Mouse (Mus musculus) hindbrain, embryonic 11.5 days (tissue): ENCODE measurements at regions not wholly inside any gene's neighbourhood (a gene's known extent, or its start where the extent isn't known, plus 50 kb on each side); places are given as distances from the start of the nearest gene placed in this dataset.
A peak's percentile ranks its signal among the peaks of the same experiment; 100 is the strongest.

Experiments used
- ATAC-seq: fragments of 200-750 bp; cut with Nextera tagmentation; 2 replicates; pipeline ENCODE4 v1.8.0; 2017; ENCODE audit warnings: mild to moderate bottlenecking, moderate TSS enrichment, moderate library complexity; ENCODE audit not compliant: low FRiP score
- DNase-seq: peaks from one replicate; pipeline ENCODE4 v3.0.0-alpha.2; 2015; ENCODE audit warnings: low spot score
- H3K27ac ChIP-seq: fragments of 300-500 bp; sonication (generic); 2 replicates; pipeline ENCODE4 v1.5.1; 2014; ENCODE audit warnings: mild to moderate bottlenecking, low read depth, low read length
- H3K27me3 ChIP-seq: fragments of 300-500 bp; sonication (generic); 2 replicates; pipeline ENCODE4 v1.6.1; 2014; ENCODE audit warnings: mild to moderate bottlenecking, low read length, moderate library complexity, mixed read lengths; ENCODE audit not compliant: control insufficient read depth, insufficient read depth
- H3K36me3 ChIP-seq: fragments of 300-500 bp; sonication (generic); 2 replicates; pipeline ENCODE4 v1.6.1; 2014; ENCODE audit warnings: mild to moderate bottlenecking, low read length, moderate library complexity, mixed read lengths; ENCODE audit not compliant: control insufficient read depth, insufficient read depth
- H3K4me1 ChIP-seq: fragments of 300-500 bp; sonication (generic); replicated peaks from 2 replicates; pipeline ENCODE4 v1.6.1; 2014; ENCODE audit warnings: low read length, mixed read lengths; ENCODE audit not compliant: control insufficient read depth, insufficient read depth
- H3K4me2 ChIP-seq: fragments of 300-500 bp; sonication (generic); replicated peaks from 2 replicates; pipeline ENCODE4 v1.6.1; 2014; ENCODE audit warnings: mild to moderate bottlenecking, low read depth, low read length
- H3K4me3 ChIP-seq: fragments of 300-500 bp; sonication (generic); 2 replicates; pipeline ENCODE4 v1.5.1; 2014; ENCODE audit warnings: low read depth, low read length
- H3K9ac ChIP-seq: fragments of 300-500 bp; sonication (generic); 2 replicates; pipeline ENCODE4 v1.6.1; 2014; ENCODE audit warnings: low read depth, low read length
- H3K9me3 ChIP-seq: fragments of 300-500 bp; sonication (generic); 2 replicates; pipeline ENCODE4 v1.6.1; 2016; ENCODE audit warnings: low read length; ENCODE audit not compliant: control insufficient read depth
- WGBS: fragments of 180-500 bp; shearing (Covaris S2); extraction: QIAGEN DNeasy Blood & Tissue Kit; methylation state at CpG from one replicate; pipeline ENCODE4 v1.1.7; 2014; 5-methylcytosine and 5-hydroxymethylcytosine counted together

GRCm38 (mm10) chr3:78291894-78292293 is 994.4 kb downstream of the Rapgef2 start:
- Histone ChIP-seq H3K27me3 (no peaks in the 10 kb centered on the region), H3K4me2 (no peak overlapping the region), H3K36me3 (no peaks in the 10 kb centered on the region), H3K9me3 (no peaks in the 10 kb centered on the region), H3K9ac (no peak overlapping the region), H3K4me3 (no peak overlapping the region), H3K27ac (no peak overlapping the region), H3K4me1 (no peaks in the 10 kb centered on the region)
- ATAC-seq (peak; percentile 63), DNase-seq (peak; percentile 30)
- whole genome bisulfite sequencing = 31% methylated on average over 3 of the region's 3 CpGs

DNA sequence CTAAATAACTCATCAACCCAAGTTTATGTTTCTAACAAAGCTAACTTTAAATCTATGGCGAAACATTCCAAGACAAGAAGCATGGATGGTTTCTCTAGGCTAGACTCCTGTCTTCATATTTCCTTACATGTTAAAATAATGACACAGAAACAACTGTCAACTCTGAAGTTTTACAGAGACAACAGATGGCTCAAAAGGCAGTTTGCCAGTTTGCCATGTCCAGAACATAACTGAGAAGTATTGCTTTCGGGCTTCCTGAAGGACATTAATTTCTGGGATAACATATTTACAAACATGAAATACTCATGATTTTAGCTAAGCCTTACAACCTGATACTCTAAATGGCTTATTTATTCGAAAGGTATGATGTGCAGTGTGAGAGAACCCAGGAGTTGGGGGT is 1002.2 kb downstream of the Rapgef2 start:
- WGBS = 86% methylated on average over 3 of the region's 3 CpGs
- H3K27ac ChIP-seq = no peak overlapping the region
- no peak overlapping the region for H3K4me2 ChIP-seq
- DNase-seq = no peak
- H3K4me1 ChIP-seq = no peaks in the 10 kb centered on the region
- H3K4me3 ChIP-seq = no peak overlapping the region
- H3K9me3 ChIP-seq = no peaks in the 10 kb centered on the region
- H3K36me3 ChIP-seq = no peaks in the 10 kb centered on the region
- H3K9ac ChIP-seq = no peak overlapping the region
- H3K27me3 ChIP-seq = no peaks in the 10 kb centered on the region
- ATAC-seq = no peak

GRCm38 (mm10) chr3:78236920-78237319 is 1049.4 kb downstream of the Rapgef2 start:
- no peak for ATAC-seq
- Histone ChIP-seq H3K4me2 (no peak overlapping the region), H3K36me3 (no peaks in the 10 kb centered on the region)

GRCm38 (mm10) chr3:78209729-78210128 is 1076.6 kb downstream of the Rapgef2 start:
- no peak overlapping the region for H3K9ac ChIP-seq
- H3K4me3 ChIP-seq = no peak overlapping the region
- no peaks in the 10 kb centered on the region for H3K4me1 ChIP-seq
- ATAC-seq (peak; percentile 61; the same call in 1 of the 2 replicates), DNase-seq (peak; percentile 1)
- no peak overlapping the region for H3K4me2 ChIP-seq
- H3K36me3 ChIP-seq = no peaks in the 10 kb centered on the region
- 21% methylated on average over 3 of the region's 3 CpGs for WGBS
- no peaks in the 10 kb centered on the region for H3K27me3 ChIP-seq
- no peaks in the 10 kb centered on the region for H3K9me3 ChIP-seq
- no peak overlapping the region for H3K27ac ChIP-seq

More at GRCm38 (mm10) chr3:78236920-78237319, 1049.4 kb downstream of the Rapgef2 start:
- WGBS = 81% methylated on average over 7 of the region's 7 CpGs
- Histone ChIP-seq H3K9me3 (no peaks in the 10 kb centered on the region), H3K27me3 (no peaks in the 10 kb centered on the region), H3K9ac (no peak overlapping the region), H3K27ac (no peak overlapping the region), H3K4me1 (no peaks in the 10 kb centered on the region), H3K4me3 (no peak overlapping the region)
- no peak for DNase-seq

DNA sequence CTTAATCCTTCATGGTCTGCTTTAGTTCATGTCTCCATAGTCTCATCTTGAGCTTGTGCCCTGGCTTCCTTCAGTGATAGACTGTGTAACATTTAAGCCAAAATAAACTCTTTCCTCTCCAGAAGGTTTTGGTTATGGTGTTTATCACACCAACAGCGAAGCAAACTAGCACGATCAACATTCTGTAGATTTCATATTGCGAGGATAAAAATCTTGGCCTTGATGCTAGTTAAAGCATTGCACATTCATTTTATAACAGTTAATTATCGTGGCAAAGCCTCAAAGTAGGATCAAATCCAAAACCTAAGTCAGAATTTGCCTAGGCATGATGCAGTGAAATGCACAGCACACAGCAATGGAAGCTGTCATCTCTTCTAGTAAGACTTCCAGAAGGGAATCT is 1123.7 kb downstream of the Rapgef2 start:
- 91% methylated on average over 4 of the region's 4 CpGs for WGBS
- H3K4me3 ChIP-seq = no peak overlapping the region
- no peaks in the 10 kb centered on the region for H3K4me1 ChIP-seq
- DNase-seq (no peak), ATAC-seq (no peak)
- H3K9ac ChIP-seq = no peak overlapping the region
- no peaks in the 10 kb centered on the region for H3K27me3 ChIP-seq
- no peak overlapping the region for H3K27ac ChIP-seq
- no peaks in the 10 kb centered on the region for H3K36me3 ChIP-seq
- no peak overlapping the region for H3K4me2 ChIP-seq
- H3K9me3 ChIP-seq = no peaks in the 10 kb centered on the region

DNA sequence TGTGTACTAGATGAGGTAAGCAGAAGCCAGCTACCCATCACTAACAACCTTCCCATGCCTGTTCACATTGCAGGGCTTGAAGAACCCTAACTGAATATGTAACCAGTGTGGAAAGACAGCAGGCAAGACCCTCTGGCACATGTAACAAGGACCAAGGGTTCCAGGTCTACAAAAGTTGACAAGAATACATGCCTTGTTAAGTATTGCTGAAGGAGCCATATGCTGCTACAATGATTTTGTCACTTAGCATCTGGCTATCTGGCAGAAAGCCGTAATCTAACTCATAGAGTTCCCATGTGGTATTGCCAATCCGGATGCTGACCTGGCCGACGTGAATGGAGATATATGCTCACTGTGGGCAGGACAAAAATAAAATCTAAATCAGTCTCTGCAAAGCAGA is 1127.9 kb downstream of the Rapgef2 start:
- Histone ChIP-seq H3K4me3 (no peak overlapping the region), H3K27ac (no peak overlapping the region), H3K27me3 (no peaks in the 10 kb centered on the region), H3K9ac (no peak overlapping the region), H3K4me2 (no peak overlapping the region), H3K9me3 (no peaks in the 10 kb centered on the region), H3K4me1 (no peaks in the 10 kb centered on the region), H3K36me3 (no peaks in the 10 kb centered on the region)
- DNase-seq (no peak), ATAC-seq (no peak)
- 96% methylated on average over 4 of the region's 4 CpGs for WGBS
